Mouse (Mus musculus) stomach, embryonic 14.5 days (tissue): ENCODE measurements around the gene 2410015M20Rik. TPM values are rescaled to one million over a fixed set of nuclear protein-coding genes. Genes with fewer than 3 reads are reported as not detected.

Experiments used
- ATAC-seq: fragments of 200-750 bp; cut with Nextera tagmentation; 2 replicates; pipeline ENCODE4 v1.8.0; 2017; ENCODE audit warnings: low read depth, moderate TSS enrichment; ENCODE audit not compliant: insufficient number of reproducible peaks, insufficient read depth, low FRiP score
- H3K27ac ChIP-seq: fragments of 300-500 bp; sonication (generic); 2 replicates; pipeline ENCODE4 v1.5.1; 2014; ENCODE audit warnings: mild to moderate bottlenecking, low read length, moderate library complexity, mixed read lengths
- H3K27me3 ChIP-seq: fragments of 300-500 bp; sonication (generic); 2 replicates; pipeline ENCODE4 v1.6.1; 2014; ENCODE audit warnings: low read length, control low read depth, mixed read lengths; ENCODE audit not compliant: control insufficient read depth, insufficient read depth
- H3K36me3 ChIP-seq: fragments of 300-500 bp; sonication (generic); 2 replicates; pipeline ENCODE4 v1.6.1; 2014; ENCODE audit warnings: mild to moderate bottlenecking, control low read depth, low read length, moderate library complexity, mixed read lengths; ENCODE audit not compliant: control insufficient read depth, insufficient read depth
- H3K4me1 ChIP-seq: fragments of 300-500 bp; sonication (generic); 2 replicates; pipeline ENCODE4 v1.6.1; 2014; ENCODE audit warnings: low read length, control low read depth, mixed read lengths; ENCODE audit not compliant: control insufficient read depth, insufficient read depth
- H3K4me2 ChIP-seq: fragments of 300-500 bp; sonication (generic); replicated peaks from 2 replicates; pipeline ENCODE4 v1.6.1; 2014; ENCODE audit warnings: low read depth, low read length, control low read depth
- H3K4me3 ChIP-seq: fragments of 300-500 bp; sonication (generic); 2 replicates; pipeline ENCODE4 v1.5.1; 2014; ENCODE audit warnings: low read depth, low read length, control low read depth
- H3K9ac ChIP-seq: fragments of 300-500 bp; sonication (generic); replicated peaks from 2 replicates; pipeline ENCODE4 v1.6.1; 2014; ENCODE audit warnings: low read depth, mild to moderate bottlenecking, control low read depth, low read length, moderate library complexity, mixed read lengths
- H3K9me3 ChIP-seq: fragments of 300-500 bp; sonication (generic); 2 replicates; pipeline ENCODE4 v1.6.1; 2016; ENCODE audit warnings: low read depth, low read length, control low read depth; ENCODE audit not compliant: control insufficient read depth
- WGBS: fragments of 180-500 bp; shearing (Covaris S2); extraction: QIAGEN DNeasy Blood & Tissue Kit; methylation state at CpG from one replicate; pipeline ENCODE4 v1.1.7; 2014; 5-methylcytosine and 5-hydroxymethylcytosine counted together
- polyA plus RNA-seq: library from polyadenylated mRNA; unstranded; fragments of >200 nt; fragmentation: Nextera tagmentation; extraction: Ambion mirVana; gene quantifications from 2 replicates; pipeline ENCODE4 v1.2.1, GENCODE M21; 2014

The 2410015M20Rik gene
- polyA plus RNA-seq, 1 experiment from 2014 or later, result 261 TPM

DNA sequence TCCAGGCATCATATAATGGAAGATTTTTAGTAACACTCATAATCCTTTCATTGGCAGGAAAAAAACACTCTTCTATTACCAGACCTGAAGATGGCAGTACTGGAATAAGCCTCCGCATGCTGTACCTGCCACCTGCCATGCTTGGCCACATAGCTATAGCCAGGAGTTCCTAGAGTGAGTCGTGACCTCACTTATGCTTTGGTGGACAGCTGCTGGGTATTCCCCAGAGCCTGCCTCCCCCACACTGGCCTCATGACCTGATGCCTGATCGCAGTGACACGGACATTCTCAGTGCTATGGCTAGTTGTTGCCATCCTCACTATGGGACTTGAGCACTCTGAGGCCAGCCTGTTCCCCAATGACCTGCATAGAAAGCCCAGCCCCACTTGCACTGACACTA is 39.3 kb downstream of the 2410015M20Rik start:
- WGBS, result 89% methylated on average over 4 of the region's 4 CpGs
- no peaks in the 10 kb centered on the region for H3K4me1 ChIP-seq
- no peak for ATAC-seq
- no peaks in the 10 kb centered on the region for H3K9me3 ChIP-seq
- no peaks in the 10 kb centered on the region for H3K27me3 ChIP-seq
- H3K36me3 ChIP-seq, result peaks cover 97% of the 10 kb centered on the region
- H3K9ac ChIP-seq, result no peak overlapping the region
- no peak overlapping the region for H3K4me3 ChIP-seq
- H3K27ac ChIP-seq, result no peak overlapping the region
- no peak overlapping the region for H3K4me2 ChIP-seq

- no peaks in the 10 kb centered on the region for H3K4me1 ChIP-seq
- no peak overlapping the region for H3K4me2 ChIP-seq
- WGBS, result 90% methylated on average over 4 of the region's 4 CpGs
- no peak overlapping the region for H3K4me3 ChIP-seq
- ATAC-seq, result no peak
- peaks cover 98% of the 10 kb centered on the region for H3K36me3 ChIP-seq
- H3K27me3 ChIP-seq, result no peaks in the 10 kb centered on the region
- no peak overlapping the region for H3K27ac ChIP-seq
- no peak overlapping the region for H3K9ac ChIP-seq
- H3K9me3 ChIP-seq, result no peaks in the 10 kb centered on the region
Measured at GRCm38 (mm10) chr17:56567370-56567769, 42.2 kb downstream of the 2410015M20Rik start.

DNA sequence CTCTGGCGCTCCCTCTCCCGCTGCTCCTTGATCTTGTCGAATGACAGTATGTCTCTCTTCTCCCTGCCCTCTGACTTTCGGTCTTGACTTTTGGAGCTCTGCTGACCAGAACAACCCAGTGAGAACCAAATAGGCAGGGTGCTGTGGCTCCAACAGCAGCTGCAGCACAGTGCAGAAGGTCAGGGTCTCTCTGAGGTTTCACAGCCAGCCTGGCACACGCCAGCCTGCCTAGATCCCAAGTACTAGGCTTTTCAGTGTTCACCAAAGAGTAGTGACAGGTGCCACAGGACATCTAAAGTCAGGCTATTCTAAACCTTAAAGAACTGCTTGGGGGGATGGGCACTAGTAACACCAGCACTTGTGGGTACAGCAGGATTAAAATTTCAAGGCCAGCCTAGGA is 42.7 kb downstream of the 2410015M20Rik start:
- ATAC-seq, result no peak
- Histone ChIP-seq H3K4me3 (no peak overlapping the region), H3K9me3 (no peaks in the 10 kb centered on the region), H3K9ac (no peak overlapping the region), H3K27me3 (no peaks in the 10 kb centered on the region), H3K36me3 (peaks cover 98% of the 10 kb centered on the region), H3K4me1 (no peaks in the 10 kb centered on the region), H3K4me2 (no peak overlapping the region), H3K27ac (no peak overlapping the region)
- WGBS, result 96% methylated on average over 5 of the region's 5 CpGs

DNA sequence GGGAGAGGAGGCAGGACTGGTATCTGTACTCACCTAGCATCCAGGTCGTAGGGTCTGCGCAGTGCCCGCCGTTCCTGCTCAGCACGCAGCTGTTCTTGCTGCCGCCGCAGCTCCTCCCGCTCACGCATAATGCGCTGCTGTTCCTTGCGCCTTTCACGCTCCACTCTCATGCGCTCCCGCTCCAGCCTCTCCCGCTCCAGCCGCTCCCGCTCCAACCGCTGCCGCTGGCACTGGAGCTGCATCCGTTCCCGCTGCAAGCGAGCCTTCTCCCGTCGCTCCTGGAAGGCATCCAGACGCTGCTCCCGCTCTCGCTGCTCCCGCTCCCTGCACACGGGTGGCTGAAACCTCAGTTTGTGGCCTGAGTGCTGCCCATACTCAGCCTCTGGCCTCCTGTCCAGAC is 43.3 kb downstream of the 2410015M20Rik start:
- WGBS, result 92% methylated on average over 29 of the region's 29 CpGs
- no peak overlapping the region for H3K4me2 ChIP-seq
- ATAC-seq, result no peak
- no peaks in the 10 kb centered on the region for H3K4me1 ChIP-seq
- H3K4me3 ChIP-seq, result no peak overlapping the region
- no peaks in the 10 kb centered on the region for H3K9me3 ChIP-seq
- peaks cover 99% of the 10 kb centered on the region for H3K36me3 ChIP-seq
- H3K9ac ChIP-seq, result no peak overlapping the region
- no peak overlapping the region for H3K27ac ChIP-seq
- no peaks in the 10 kb centered on the region for H3K27me3 ChIP-seq

GRCm38 (mm10) chr17:56561866-56562265 is 47.7 kb downstream of the 2410015M20Rik start:
- no peak for ATAC-seq
- H3K4me2 ChIP-seq, result no peak overlapping the region
- peaks cover 60% of the 10 kb centered on the region for H3K36me3 ChIP-seq
- H3K4me1 ChIP-seq, result no peaks in the 10 kb centered on the region
- no peaks in the 10 kb centered on the region for H3K9me3 ChIP-seq
- H3K27ac ChIP-seq, result no peak overlapping the region
- H3K9ac ChIP-seq, result no peak overlapping the region
- H3K27me3 ChIP-seq, result no peaks in the 10 kb centered on the region
- no peak overlapping the region for H3K4me3 ChIP-seq
- WGBS, result 96% methylated on average over 2 of the region's 2 CpGs

GRCm38 (mm10) chr17:56560131-56560530 is 49.4 kb downstream of the 2410015M20Rik start:
- no peak for ATAC-seq
- Histone ChIP-seq H3K9ac (no peak overlapping the region), H3K36me3 (peaks cover 43% of the 10 kb centered on the region), H3K27me3 (no peaks in the 10 kb centered on the region), H3K9me3 (no peaks in the 10 kb centered on the region), H3K4me1 (no peaks in the 10 kb centered on the region), H3K4me3 (no peak overlapping the region), H3K27ac (no peak overlapping the region), H3K4me2 (no peak overlapping the region)
- WGBS, result 70% methylated on average over 1 of the region's 1 CpGs

- peaks cover 35% of the 10 kb centered on the region for H3K36me3 ChIP-seq
Measured at GRCm38 (mm10) chr17:56559386-56559785, 50.2 kb downstream of the 2410015M20Rik start.

GRCm38 (mm10) chr17:56558448-56558847 is 51.1 kb downstream of the 2410015M20Rik start:
- H3K4me2 ChIP-seq, result no peak overlapping the region
- no peak overlapping the region for H3K4me3 ChIP-seq
- H3K9me3 ChIP-seq, result no peaks in the 10 kb centered on the region
- no peak overlapping the region for H3K9ac ChIP-seq
- no peaks in the 10 kb centered on the region for H3K4me1 ChIP-seq
- 19% methylated on average over 3 of the region's 3 CpGs for WGBS
- H3K27ac ChIP-seq, result no peak overlapping the region
- no peaks in the 10 kb centered on the region for H3K27me3 ChIP-seq
- peaks cover 26% of the 10 kb centered on the region for H3K36me3 ChIP-seq
- ATAC-seq, result peak; percentile 39; the same call in 1 of the 2 replicates

More at GRCm38 (mm10) chr17:56559386-56559785, 50.2 kb downstream of the 2410015M20Rik start:
- H3K27ac ChIP-seq, result no peak overlapping the region
- ATAC-seq, result no peak
- no peaks in the 10 kb centered on the region for H3K27me3 ChIP-seq
- H3K4me2 ChIP-seq, result no peak overlapping the region
- no peaks in the 10 kb centered on the region for H3K4me1 ChIP-seq
- 74% methylated on average over 3 of the region's 3 CpGs for WGBS
- H3K9me3 ChIP-seq, result no peaks in the 10 kb centered on the region
- no peak overlapping the region for H3K4me3 ChIP-seq
- no peak overlapping the region for H3K9ac ChIP-seq
